Mouse (Mus musculus) myocyte (in vitro differentiated cells): ENCODE data around the gene Xab2.
A peak's percentile ranks its signal among the peaks of the same experiment; 100 is the strongest.

ENCODE experiments used
- E2F4 ChIP-seq: IDR thresholded peaks from one replicate; pipeline ENCODE4 v1.6.1; 2011; ENCODE audit warnings: mild to moderate bottlenecking, control low read depth, moderate library complexity; ENCODE audit not compliant: insufficient read depth
- MYOD1 ChIP-seq, 3 experiments: IDR thresholded peaks; one replicate each; pipeline ENCODE4 v1.6.1; 2011; ENCODE audit warnings: control low read depth in 2 of 3, low read depth in 2 of 3, mild to moderate bottlenecking in 2 of 3, moderate library complexity in 1 of 3; ENCODE audit not compliant: insufficient read length in 2 of 3, control insufficient read depth in 1 of 3
- MYOG ChIP-seq, 3 experiments: IDR thresholded peaks; one replicate each; pipeline ENCODE4 v1.6.1; 2011; ENCODE audit warnings: control low read depth in 2 of 3, low read depth in 2 of 3, mild to moderate bottlenecking in 2 of 3; ENCODE audit not compliant: insufficient read length in 2 of 3, control insufficient read depth in 1 of 3, insufficient read depth in 1 of 3
- POLR2A ChIP-seq: IDR thresholded peaks from one replicate; pipeline ENCODE4 v1.6.1; 2011; ENCODE audit warnings: low read depth, mild to moderate bottlenecking, control low read depth, moderate library complexity; ENCODE audit not compliant: insufficient read length
- POLR2AphosphoS2 ChIP-seq: IDR thresholded peaks from one replicate; pipeline ENCODE4 v1.6.1; 2011; ENCODE audit warnings: low read depth, control low read depth; ENCODE audit not compliant: insufficient read length
- SRF ChIP-seq: IDR thresholded peaks from one replicate; pipeline ENCODE4 v1.6.1; 2011; ENCODE audit warnings: low read depth; ENCODE audit not compliant: control insufficient read depth, insufficient read length
- USF1 ChIP-seq: IDR thresholded peaks from one replicate; pipeline ENCODE4 v1.6.1; 2011; ENCODE audit warnings: low read depth, mild to moderate bottlenecking, control low read depth, moderate library complexity

GRCm38 (mm10) chr8:3621199-3621970, at the start of gene Xab2, which contains the start of gene Pet100:
- TF ChIP-seq POLR2A, result peak; percentile 68
- TF ChIP-seq SRF, result peak; percentile 84
- no peak for TF ChIP-seq USF1
- TF ChIP-seq MYOD1 (IDR thresholded peaks at IDR 0.05; ENCODE audit: control insufficient read depth in 1 of 3, insufficient read length in 2 of 3, low read depth in 2 of 3), result no peak
- TF ChIP-seq MYOG (IDR thresholded peaks at IDR 0.05; ENCODE audit: control insufficient read depth in 1 of 3, insufficient read depth in 1 of 3, insufficient read length in 2 of 3, low read depth in 2 of 3), result no peak
- peak; percentile 4 for TF ChIP-seq E2F4
- peak; percentile 51 for TF ChIP-seq POLR2AphosphoS2
